Mouse (Mus musculus) lung, adult 18-20 months (tissue): ENCODE results near the gene Kcnd3.

Source experiments
- DNase-seq, 2 experiments: peaks; one replicate each; pipeline ENCODE4 v3.0.0; 2022; ENCODE audit warnings: mixed read lengths in 2 of 2

Kcnd3 gene

DNA sequence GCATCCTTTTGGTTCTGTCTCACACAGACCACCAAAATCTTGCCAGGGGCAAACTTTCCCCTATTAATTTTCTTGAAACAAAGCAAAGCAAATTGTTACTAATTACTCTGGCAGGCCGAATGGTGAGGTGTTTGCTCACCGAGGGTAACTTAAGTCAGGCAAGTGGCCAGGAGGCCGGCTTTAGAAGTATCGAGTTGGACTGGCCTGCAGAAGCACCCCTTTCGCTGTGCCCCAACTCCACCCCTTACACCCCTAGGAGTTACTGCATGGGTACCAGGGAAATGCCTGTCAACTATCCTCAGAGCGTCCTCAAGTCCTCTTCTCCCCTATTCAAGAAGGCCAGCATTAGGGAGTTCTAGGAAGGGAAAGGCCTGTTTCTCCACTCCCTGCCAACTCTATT lies 251.4 kb downstream of the Kcnd3 start:
- DNase-seq, result no peak

DNA sequence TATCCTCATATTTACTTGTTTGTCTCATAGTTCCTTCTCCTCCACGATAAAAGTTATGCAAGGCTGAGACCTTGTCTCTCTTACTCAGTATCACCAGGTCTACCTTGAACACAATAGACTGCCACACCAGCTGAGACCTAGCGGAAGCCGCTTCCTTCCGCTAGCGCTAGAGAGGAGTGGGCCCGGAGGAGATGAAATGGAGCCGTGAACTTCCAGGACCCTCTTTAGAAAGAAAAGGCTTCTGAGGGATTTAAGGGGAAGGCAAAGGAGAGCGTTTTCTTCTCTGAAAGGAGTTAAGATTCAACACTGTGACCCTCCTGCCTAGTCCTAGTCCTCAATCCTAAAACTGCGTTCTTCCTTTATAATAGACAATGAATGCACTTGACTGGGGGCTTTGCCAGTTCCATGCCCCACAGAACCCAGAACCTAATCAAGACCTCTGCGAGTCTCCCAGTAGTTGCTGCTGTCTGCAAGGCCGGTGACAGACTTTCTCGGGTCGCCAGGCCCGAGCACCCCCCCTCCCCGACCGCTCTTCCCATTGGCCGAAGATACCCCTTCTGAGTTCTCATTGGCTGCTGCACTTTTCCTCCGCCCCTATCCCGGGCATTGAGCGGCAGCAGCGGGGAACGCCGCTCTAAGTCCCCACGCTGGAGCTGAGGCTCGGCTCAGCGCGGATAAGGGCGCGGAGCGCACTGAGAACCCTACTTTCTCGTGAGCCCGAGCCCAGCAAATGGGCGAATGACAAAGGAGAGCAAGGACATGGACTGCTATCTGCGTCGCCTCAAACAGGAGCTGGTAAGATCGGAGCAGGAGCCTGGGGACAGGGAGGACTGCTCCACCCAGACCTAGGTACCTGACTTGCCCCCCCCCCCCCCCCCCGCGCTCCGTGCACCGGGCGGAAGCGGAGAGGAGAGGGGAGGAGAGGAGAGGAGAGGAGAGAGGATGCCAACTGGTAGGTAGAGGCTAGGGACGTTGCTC lies 252.2 kb downstream of the Kcnd3 start, which contains the start of gene Inka2:
TSS of gene Inka2 (plus strand) at position 569 of the 978 bp plus-strand sequence.
- DNase-seq, result peak; percentile 87

DNA sequence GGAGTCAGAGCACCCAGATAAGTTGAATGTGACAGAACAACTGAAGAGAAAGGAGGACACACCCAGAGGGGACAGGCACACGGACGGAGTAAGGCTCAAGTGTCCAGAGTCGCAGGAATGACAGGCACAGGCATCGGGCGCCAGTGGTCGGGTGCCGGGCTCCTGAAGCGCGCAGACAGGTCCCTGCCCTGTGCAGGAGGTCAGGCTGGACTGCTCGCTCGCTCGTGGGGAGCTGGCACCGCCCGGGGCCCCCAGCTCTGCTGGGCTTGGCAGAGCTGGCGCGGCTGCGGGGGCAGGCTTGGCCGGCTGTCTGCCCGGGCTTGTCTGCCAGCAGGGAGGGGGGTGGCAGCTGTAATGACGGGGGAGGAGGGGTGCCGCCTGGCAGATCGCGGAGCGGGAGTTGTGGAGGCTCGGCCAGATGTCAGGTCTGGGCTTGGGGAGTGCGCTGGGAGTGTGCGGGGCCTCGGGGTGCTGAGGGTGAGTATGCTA lies 253.0 kb downstream of the Kcnd3 start:
- DNase-seq, result peak; percentile 60 to 64

DNA sequence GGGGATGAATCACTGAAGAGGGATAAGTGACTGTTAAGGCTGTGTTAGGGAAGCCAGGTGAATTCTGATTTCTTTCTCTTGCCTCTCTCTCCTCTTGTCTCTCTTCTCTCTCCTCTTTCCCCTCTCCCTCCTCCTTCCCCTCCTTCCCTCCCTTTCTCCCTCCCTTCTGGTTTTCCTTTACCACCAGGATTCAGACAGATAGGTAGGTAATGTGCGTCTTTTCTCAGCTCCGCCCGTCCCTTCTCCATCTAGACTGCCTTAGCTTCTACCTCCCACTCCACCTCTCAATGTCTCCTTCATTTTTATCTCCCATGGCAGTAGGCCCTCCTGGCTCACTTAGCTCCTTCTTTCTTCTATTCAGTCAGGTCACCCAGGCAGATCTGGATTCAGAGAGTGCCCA lies 253.4 kb downstream of the Kcnd3 start:
- no peak for DNase-seq

DNA sequence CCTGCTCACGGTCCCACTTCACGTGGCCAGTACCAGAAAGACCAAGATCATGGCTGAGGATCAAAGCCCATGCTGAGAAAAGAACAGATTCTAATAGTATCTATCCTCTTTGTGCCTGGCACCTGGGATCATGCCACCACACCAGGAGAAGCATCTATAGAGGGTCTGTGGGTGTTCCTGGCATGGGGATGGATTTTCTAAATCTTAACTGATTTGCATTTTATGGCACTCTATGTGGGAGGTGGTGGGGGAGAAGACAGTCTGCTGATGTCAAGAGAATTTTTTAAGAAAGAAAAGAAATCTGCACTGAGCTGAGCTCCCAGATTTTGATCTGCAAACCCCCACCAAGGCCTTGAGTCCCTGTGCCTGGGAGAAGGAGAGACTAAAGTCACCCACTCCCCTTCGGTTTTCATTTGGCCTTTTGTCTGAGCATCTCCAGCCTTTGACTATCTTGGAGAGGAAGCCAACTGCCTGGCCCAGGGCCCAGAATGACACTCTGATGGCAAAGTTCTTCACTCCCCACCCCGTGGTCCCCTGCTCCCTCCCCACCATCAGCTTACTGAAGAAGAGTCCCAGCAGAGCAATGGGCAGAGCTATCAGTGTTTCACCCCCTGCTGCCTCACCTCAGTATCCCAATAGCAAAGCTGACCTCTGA lies 254.4 kb downstream of the Kcnd3 start:
- no peak for DNase-seq

DNA sequence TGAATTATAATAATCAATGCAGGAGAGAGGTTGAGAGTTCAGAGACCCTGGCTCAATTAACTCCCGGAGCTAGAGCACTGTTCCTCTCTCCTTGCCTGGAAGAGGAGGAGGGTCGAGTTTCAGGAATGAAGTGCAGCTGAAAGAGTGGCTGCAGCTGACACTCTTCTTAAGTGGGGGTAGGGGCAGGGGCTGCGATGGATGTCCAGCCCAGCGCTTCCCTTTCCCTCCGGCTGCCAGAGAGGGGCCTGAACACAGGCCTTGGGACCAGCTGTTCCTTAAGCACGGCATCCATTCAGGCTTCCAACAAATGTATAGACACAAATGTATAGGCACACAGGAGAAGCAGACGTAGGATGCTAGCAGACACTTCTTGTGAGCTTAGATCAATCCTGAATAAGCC lies 255.5 kb downstream of the Kcnd3 start:
- DNase-seq, result no peak

DNA sequence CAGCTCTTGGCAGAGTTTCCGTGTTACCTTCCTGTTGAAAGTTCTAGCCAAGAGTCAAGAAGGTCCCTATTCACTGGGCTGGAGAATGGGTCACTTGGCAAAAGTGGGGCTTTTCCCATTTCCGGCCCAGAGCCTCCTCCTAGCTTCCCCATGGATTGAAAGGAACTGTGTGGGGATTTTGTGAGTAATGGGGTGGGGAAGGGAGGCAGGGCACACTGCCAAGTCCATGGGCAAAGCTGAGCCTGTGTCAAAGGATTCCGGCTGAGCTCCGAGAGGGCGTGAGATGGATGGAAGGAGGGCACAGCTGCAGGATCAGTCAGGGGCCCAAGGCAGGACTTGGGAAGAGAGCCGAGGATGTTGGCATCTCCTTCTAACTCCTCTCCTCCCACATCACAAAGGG lies 258.1 kb downstream of the Kcnd3 start:
- DNase-seq, result no peak

DNA sequence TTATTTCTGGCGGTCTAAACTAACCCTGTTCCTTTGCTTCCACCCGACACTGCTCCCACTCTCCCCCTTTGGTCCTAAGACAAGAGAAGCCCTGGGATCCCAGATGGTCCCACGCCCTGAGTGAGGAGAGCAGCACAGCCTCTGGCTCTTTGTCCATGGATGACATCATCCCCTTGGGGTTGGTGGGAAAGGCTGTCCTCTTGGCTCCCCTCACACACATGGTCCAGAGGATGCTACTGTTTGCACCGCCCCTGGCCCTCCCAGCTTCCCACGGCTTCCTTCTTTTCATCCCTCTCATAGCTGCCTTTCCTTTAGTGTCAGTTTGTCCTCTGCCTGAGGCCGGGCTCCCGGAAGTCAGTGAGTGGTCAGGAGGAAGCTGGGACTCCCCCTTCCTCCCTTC lies 259.6 kb downstream of the Kcnd3 start:
- DNase-seq, result no peak

DNA sequence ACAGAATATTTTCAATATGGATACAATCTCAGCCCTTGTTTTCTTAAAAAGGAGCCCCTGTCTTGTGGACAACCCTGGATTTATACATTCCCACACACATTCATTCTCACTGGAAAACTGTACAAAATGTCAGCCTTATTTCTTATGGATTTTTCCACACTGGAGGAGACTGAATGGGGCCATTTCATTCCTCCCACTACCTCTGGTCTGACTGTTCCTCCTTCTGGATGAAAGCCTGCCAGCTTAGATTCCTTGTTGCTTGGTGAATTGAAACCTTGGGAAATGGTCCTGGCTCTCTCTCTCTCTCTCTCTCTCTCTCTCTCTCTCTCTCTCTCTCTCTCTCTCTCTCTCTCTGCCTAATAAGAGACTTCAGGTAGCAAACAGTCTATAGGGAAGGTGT lies 260.7 kb downstream of the Kcnd3 start:
- DNase-seq, result no peak

DNA sequence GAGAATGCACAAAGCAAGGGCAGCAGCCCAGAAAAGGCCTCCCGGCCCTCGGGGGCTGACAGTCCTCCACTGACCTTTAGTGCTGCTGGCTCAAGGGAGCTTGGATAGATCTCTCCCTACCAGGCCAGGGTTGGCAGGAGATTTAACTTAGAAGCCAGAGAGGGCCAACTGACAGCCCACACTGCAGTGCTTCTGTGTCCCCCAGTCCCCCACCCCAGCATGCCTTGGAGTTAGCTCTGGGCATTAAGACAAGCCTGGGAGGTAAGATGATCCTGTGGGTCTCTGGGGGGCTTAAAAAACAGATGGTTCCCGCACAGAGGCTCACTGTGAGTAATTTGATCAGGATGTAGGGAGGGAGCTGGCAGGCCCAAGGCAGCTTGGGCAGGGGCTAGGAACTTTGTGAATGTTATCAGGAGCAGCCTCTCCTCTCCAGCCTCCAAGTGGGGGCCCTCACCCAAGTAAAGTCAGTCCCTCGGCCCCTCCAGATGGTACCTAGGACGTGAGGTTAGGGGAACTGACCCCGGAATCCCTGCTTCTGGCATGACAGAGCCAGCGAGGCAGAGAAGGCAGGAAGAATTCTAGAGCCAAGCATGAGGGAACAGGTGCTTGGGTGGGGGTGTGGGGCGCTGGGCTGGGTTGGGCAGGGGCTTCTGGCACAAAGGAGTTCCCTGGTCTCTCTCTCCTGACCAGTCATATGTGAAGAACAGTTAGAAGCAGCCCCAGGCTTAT lies 262.1 kb downstream of the Kcnd3 start:
- DNase-seq, result no peak

DNA sequence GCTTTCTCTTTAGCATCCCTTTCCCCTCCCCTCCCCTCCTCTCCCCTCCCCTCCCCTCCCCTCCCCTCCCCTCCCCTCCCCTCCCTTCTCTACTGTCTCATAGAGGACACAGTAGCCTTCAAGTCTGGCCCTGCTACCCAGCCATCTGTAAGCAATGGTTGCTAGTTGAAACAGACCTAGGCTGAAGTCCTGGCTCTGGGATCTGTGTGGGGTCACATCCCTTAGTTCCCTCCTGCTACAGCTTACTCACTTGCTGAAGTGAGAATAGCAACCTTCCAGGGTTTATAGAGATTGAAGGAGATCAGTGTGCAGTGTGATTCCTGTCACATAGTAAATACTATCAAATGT lies 262.7 kb downstream of the Kcnd3 start:
- DNase-seq, result no peak

DNA sequence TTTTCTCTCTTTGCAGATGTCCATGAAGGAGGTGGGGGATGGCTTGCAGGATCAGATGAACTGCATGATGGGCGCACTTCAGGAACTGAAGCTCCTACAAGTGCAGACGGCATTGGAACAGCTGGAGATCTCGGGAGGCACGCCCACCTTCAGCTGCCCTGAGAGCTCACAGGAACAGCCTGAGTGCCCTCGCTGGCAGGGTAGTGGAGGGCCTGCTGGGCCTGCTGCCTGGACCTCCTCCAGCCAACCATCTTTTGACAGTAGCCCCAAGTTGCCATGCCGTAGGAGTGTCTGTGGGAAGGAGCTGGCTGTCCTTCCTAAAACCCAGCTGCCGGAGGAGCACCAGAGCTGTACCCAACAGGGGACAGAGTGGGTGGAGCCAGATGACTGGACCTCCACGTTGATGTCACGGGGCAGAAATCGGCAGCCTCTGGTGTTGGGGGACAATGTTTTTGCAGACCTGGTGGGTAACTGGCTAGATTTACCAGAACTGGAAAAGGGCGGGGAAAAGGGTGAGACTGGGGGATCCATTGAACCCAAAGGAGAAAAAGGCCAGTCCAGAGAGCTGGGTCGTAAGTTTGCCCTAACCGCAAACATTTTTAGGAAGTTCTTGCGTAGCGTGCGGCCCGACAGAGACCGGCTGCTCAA lies 264.3 kb downstream of the Kcnd3 start:
- no peak for DNase-seq

DNA sequence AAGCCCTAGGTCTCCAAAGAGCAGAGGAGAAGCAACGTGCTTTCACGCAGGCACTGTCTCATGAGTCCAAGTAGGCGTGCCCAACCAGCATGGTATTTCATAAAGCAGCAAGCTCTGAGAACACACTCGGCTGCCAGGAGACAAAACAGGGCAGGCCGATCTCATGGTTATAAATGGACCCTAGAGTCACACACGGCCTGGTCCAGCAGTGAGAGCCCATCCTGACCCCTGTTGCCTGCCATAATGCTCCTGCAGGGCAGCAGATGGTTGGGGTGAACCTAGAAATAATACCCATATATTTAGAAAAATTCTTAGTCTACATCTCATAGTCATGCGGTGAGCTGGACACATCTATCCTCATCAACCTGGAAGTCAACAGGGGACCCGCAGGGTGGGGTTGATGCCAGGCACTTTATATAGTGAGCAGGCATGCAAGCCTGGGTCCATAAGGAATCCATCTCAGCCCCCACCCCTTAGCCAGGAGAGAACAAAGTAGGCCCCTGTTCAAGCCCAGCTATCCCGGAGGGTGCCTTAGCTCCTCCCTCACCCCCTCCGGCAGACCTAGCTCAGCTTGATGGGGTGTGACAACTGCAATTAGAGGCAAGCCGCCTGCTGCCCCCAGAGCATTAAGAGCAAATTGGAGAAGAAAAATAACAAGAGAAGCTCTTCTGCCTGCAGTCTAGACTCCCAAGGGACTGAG lies 265.9 kb downstream of the Kcnd3 start:
- no peak for DNase-seq

DNA sequence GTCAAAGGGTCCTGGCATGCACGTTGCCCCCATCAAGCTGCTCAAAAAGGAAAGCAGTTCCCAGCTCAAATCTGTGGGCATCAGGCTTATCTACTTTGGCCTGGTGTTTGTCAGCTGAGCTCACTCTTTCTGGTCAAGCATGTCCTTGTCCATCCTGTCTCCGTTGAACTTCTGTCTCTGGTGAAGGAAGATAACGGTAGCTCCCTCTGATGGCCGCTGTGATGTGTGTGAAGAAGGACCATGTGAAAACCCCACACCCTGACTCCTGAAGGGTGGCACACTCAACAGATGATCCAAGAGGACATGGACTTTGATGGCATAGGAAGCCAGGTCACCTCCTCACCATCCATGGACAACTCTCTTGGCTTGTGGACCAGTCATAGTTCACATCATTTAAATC lies 266.6 kb downstream of the Kcnd3 start:
- no peak for DNase-seq

DNA sequence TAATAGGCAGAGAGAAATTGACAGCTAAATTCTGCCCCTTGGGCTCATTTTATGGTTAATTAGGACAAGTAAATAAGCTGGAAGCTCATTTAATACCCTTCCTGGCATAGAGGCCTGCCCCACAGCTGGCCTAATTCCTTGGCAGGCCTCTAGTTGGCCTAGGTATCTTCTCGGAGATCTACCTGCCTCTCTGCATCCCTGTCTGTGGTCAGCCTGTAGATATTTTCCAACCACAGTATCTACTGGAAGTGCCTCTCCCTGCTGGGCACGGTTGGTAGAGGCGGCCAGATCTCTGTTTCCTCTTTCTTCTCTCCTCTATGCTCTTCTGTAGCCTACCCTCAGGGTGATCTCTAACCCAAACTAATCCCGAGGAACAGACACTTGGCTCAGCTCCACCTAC lies 267.8 kb downstream of the Kcnd3 start:
- no peak for DNase-seq

DNA sequence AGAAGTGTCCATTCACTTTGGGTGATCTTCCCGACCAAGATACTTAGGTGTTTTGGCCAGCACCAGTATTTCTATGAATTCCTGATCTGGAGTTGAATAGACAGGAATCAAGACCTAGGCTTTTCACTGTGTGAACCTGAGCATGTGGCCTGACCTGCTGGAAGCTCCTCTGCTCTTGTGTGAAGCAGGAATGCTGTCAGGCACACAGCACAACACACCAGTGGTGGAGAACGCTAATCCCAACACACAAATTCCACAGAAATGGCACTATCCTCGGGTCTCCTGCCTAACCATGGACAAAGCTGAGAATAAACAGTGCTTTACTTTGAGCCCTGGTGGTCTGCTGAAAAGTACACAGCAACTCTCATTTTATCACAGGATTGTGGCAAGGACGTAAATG lies 268.4 kb downstream of the Kcnd3 start:
- no peak for DNase-seq

DNA sequence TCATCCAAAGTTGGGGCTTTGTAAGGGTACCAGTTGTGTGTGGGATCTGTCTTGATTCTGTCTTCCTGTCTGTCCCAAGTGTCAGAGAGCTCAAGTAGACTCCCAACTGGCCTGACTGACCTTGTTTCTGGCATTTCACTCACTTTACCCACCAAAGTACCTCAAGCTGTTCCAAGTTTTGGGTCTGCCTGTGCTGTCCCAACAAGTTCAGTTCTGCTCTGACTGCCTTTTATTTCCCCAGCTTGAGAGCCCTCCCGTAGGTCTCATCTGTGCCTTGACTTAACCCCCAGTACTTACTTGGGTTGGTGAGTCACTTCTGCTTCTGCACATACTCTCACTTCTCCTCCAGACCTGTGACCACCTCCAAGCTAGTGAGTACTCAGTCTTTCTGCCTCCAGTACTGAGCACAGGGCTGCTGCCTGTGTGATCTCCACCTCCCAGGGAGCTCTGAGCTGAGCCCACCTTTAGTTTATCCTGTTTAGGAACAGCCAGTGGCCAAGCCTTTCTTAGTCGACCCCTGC lies 269.6 kb downstream of the Kcnd3 start:
- DNase-seq, result no peak

DNA sequence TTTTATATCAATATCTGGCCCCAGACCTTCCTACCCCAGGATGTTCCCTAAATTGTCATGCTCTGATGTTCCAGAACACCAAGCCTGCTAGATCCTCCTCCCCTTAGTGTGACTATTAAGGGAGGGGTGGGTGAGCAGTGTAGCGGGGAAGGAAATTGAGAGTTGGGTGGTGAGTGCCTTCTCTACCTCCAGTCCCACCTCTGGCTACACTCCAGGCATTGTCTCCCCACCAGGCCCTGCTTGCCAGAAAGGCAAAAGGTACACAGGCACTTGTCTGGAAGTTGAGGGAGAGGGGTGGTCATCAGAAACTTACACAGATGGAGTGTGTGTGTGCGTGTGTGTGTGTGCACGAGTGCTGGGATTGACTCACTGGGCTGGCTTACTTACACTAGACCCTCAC lies 270.4 kb downstream of the Kcnd3 start:
- no peak for DNase-seq
